Mouse (Mus musculus) naive thymus-derived CD4-positive, alpha-beta T cell, adult 2 months (primary cell): ENCODE measurements at regions not wholly inside any gene's neighbourhood (a gene's known extent, or its start where the extent isn't known, plus 50 kb on each side); places are given as distances from the start of the nearest gene placed in this dataset.

Experiments used
- DNase-seq: peaks from one replicate; pipeline ENCODE4 v3.0.0-alpha.2; 2011; ENCODE audit warnings: low read depth

DNA sequence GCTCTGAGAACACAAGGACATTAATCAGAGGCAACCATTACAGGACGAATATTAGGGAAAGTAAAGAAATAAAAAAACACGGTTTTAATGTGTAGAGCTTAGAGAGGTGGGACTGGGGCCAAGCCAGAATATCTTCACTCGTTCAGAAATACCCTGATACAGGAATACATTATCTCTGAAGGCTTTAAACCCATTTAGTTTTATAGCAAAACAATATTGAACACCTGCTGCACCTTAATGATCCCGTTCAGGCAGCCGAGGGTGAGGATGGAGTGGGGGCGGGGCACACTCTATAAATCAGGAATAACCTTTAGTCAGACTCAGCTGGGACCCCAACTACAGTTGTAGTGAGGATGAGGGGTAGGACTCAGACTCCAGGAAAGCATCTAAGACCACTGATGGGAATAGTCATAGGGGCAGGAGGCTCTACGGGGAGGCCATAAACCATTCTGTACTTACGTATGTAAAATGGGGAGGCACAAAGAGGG lies 508.0 kb upstream of the Adam5 start:
- no peak for DNase-seq

DNA sequence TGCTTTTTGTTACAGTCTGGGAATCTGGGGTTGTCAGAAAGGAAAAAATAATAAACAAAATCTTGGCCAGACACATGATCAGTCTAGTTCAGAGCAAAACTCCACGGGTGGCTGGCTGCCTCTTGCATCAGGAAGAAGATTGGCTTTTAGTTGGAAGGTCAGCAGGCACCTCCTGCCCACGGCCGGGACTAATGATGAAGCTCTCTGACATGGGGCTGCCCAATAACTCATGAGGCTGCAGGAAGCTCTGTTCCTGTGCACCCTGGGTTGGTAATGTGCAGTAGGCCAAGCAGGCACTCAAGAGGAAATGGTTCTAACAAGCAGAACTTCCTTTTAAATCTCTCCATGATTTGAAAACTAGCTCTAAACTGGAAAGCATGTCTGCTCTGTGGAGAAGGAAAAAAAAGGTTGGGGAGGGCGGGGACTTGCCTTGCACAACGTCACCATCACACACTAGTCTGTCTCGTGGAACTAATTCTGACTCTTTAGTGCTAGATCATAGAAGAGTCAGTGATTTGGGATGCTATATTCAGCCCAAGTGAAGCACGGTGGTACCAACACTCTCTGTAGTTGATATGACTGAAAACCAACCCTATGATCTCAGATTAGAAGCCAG lies 507.1 kb upstream of the Adam5 start:
- peak; percentile 10 for DNase-seq

GRCm38 (mm10) chr8:25329791-25330190 lies 505.6 kb upstream of the Adam5 start:
- no peak for DNase-seq

DNA sequence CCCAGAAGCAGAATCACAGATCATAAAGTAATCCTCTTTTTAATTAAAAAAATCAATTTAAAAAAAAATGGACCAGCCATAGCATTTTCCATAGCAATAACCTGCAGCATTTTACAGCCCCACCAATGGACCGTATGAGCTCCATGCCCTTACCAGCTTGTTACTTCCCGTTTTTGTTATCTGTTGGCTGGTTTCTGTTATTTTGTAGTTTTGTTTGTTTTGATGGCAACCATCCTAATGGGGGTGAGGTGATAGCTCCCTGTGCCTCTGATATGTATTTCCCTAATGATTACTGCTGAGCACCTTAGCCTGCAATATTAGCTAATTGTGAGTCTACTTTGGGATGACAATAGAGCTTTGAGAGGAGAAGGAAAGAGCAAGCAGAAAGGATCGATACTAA lies 504.1 kb upstream of the Adam5 start:
- DNase-seq = no peak

DNA sequence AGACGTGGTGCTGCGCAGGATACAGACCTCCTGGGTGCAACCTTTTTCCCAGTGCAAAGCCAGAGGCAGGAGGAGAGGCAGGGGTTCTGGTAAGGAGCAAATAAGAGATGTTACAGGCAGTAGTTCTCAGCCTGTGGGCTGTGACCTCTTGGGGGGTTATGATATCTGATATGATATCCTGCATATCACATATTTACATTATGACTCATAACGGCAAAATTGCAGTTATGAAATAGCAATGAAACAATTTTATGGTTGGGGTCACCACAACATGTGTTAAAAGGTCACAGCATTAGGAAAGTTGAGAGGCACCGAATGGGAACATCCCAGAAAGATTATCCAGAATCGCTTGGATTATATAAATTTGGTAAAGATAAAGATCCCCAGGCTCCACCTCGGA lies 502.8 kb upstream of the Adam5 start:
- DNase-seq = no peak

GRCm38 (mm10) chr8:25326257-25326656 lies 502.1 kb upstream of the Adam5 start:
- DNase-seq = no peak

DNA sequence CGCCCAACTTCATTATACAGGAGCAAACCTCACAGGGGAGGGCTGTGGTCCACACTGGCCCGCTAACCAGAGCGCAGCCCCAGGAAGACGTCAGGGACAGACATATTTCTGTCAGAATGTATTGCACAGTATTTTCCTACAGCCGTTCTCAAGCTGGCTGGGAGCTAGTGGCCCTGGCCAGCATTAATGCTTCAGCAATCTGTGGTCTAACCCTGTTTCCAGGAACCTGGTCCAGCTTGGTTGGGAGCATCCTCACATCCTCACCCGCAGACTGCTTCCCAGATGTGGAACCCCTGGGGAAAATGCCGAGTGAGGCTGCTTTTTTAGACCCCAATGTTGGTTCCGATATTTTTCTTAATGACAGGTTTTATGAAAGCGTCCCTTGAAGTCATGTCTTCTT lies 500.6 kb upstream of the Adam5 start:
- DNase-seq = no peak

DNA sequence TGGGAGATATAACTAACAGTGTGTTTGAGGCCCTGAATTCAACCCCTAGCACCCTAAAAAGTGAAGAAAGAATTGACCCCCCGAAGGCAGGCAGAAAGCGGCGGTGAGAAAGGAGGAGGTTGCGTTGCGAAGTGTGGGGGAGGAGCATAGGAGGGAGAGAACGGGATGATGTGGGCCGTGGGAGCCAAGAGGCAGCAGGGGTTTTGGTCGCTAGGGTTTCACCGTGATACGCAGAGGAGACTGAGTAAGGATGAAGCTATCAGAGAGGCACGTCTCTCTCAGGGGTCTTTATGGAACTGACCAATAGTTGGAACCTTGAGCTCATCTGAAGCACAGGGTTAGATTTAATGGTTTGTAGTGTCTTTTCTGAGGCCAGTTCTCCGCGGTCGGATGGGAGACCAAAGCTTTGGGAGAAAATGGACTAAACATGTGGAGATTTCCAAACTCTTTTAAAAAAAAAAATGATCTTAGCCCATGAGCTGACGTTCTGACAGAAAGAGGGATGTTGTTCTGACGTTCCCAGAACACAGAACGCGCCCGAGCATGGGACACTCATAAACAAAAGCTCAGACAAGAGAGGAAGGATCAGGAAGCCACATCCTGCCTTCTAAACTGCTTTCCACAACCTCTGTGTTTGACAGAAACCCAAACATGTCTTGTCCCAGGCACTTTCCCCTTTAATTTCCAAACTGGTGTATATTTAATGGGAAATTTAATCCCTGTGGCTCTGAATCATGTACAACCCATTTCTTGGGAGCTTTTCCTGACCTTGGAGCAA lies 499.7 kb upstream of the Adam5 start:
- no peak for DNase-seq

GRCm38 (mm10) chr8:25316383-25316782 lies 492.2 kb upstream of the Adam5 start:
- no peak for DNase-seq

DNA sequence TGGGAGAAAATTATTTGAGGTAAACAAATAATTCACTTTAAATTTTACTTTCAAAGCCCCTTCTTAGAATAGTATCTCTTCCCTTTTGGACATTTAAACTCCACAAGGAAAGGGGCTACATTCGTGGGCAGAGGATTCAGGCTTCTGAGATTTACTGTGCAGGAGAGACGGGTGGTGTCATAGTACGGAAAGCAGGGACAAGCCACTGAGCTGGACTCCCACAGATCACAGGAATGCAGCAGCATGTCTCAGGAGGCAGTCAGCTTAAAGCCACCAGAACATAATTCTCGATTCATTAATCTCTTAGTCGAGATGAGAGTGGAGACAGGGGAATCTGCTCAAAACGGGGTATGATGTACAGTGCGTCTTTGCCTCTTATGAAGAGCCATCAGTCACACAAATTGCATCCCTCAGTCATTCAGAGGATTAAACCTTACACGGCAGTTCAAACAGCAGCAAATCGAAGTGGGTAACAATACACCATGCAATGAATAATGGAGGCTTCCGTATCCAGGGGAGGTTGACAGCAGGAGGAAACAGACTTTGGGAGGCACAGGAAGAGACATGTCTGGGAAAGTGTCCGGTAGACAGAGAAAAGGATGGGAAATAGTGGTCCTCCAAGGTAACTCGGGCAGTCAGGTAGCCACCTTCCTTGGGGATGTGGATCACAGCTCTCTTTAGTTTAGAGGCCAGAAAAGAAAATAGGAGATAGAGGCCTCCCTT lies 487.8 kb upstream of the Adam5 start:
- DNase-seq = no peak

DNA sequence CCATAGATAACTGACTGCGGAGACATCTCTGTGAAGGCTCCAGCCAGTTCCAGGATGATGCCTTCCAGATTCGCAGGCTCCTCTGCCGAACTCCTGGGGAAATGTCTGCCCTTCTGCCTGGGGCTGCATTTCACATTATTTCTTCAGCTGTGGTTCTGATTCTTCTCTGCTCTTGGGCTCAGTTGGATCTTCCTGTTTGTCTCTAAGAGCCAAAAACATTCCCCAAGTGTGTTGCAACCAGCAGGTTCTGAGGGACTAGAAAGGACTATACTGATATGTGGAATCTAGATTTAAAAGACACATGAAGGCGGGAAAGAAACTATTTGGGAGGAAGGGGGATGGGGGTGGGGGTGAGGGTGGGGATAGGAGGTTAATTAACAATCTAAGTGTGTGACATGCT lies 483.8 kb upstream of the Adam5 start:
- DNase-seq = no peak

- no peak for DNase-seq
Measured at GRCm38 (mm10) chr8:25307511-25307910, 483.3 kb upstream of the Adam5 start.

- no peak for DNase-seq
Measured at GRCm38 (mm10) chr8:25306769-25307491, 482.8 kb upstream of the Adam5 start.
